Mouse (Mus musculus) neural tube, embryonic 12.5 days (tissue): ENCODE data around the gene Itga4. TPM values are rescaled to one million over a fixed set of nuclear protein-coding genes. Genes with fewer than 3 reads are reported as not detected.

Experiments
- ATAC-seq: fragments of 200-750 bp; cut with Nextera tagmentation; 2 replicates; pipeline ENCODE4 v1.8.0; 2017; ENCODE audit warnings: low read depth, mild to moderate bottlenecking, moderate TSS enrichment, moderate library complexity; ENCODE audit not compliant: low FRiP score
- H3K27ac ChIP-seq: fragments of 300-500 bp; sonication (generic); 2 replicates; pipeline ENCODE4 v1.5.1; 2016
- H3K27me3 ChIP-seq: fragments of 300-500 bp; sonication (generic); replicated peaks from 2 replicates; pipeline ENCODE4 v1.6.1; 2016; ENCODE audit warnings: mild to moderate bottlenecking
- H3K36me3 ChIP-seq: fragments of 300-500 bp; sonication (generic); 2 replicates; pipeline ENCODE4 v1.6.1; 2016; ENCODE audit warnings: mild to moderate bottlenecking
- H3K4me1 ChIP-seq: fragments of 300-500 bp; sonication (generic); 2 replicates; pipeline ENCODE4 v1.6.1; 2016
- H3K4me2 ChIP-seq: fragments of 300-500 bp; sonication (generic); replicated peaks from 2 replicates; pipeline ENCODE4 v1.6.1; 2016; ENCODE audit warnings: mild to moderate bottlenecking
- H3K4me3 ChIP-seq: fragments of 300-500 bp; sonication (generic); 2 replicates; pipeline ENCODE4 v1.5.1; 2016
- H3K9ac ChIP-seq: fragments of 300-500 bp; sonication (generic); 2 replicates; pipeline ENCODE4 v1.6.1; 2016; ENCODE audit warnings: mild to moderate bottlenecking
- H3K9me3 ChIP-seq: fragments of 300-500 bp; sonication (generic); 2 replicates; pipeline ENCODE4 v1.6.1; 2016; ENCODE audit warnings: mild to moderate bottlenecking
- WGBS: fragments of 180-500 bp; shearing (Covaris S2); methylation state at CpG from one replicate; pipeline ENCODE4 v1.1.7; 2016; 5-methylcytosine and 5-hydroxymethylcytosine counted together
- polyA plus RNA-seq: library from polyadenylated mRNA; unstranded; fragments of >200 nt; fragmentation: Nextera tagmentation; extraction: Ambion mirVana; gene quantifications from 2 replicates; pipeline ENCODE4 v1.2.1, GENCODE M21; 2016

Itga4 gene
- polyA plus RNA-seq, 1 experiment from 2014 or later, result 7.2 TPM

DNA sequence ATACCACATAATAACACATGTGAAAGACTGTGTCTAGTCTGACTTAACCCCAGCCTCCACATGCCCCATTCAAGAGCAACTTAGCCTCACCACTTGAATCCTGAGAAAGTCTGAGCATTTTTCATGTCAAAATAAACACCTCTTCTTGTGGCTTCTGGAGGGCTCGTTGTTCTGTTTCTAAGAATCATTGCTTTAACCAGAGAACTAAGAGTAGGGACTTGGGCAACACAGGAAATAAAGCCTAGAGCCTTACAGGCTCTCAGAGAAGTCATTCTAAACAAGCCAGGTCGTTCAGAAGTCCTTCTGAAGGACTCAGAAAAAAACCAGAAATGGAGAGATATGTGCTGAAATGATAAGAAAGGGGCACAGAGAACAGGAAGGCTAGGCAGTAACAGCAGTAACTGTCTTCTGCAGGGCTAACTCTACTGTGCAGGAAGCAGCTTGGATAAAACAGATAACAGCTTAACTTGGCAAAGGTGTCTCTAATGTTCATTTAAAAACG, 14.9 kb downstream of the Itga4 start:
- no peak overlapping the region for H3K4me3 ChIP-seq
- no peaks in the 10 kb centered on the region for H3K36me3 ChIP-seq
- no peak overlapping the region for H3K27ac ChIP-seq
- no peaks in the 10 kb centered on the region for H3K9me3 ChIP-seq
- ATAC-seq, result no peak
- no peaks in the 10 kb centered on the region for H3K4me1 ChIP-seq
- no peak overlapping the region for H3K9ac ChIP-seq
- WGBS, result 65% methylated on average over 3 of the region's 3 CpGs
- H3K27me3 ChIP-seq, result no peaks in the 10 kb centered on the region
- H3K4me2 ChIP-seq, result no peak overlapping the region

DNA sequence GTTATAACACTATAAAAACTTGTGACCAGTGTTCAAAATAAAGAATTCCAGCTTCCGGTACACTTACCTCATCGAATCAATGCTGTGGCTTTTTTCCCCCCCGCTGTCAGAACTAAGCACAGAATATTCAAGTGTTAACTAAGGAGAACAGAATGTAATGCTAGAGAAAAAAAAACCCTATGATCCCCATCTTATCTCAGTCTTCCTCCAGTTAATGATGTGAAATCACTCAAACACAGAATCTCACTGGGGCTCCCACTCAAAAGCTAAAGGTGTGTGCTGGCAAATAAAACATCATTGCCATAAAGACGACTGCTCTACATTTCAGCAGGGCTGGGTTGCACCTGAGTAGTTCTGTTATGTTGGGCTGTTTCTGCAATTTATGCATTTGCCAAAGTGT, 16.6 kb downstream of the Itga4 start:
- Histone ChIP-seq H3K36me3 (no peaks in the 10 kb centered on the region), H3K9me3 (no peaks in the 10 kb centered on the region), H3K4me1 (no peaks in the 10 kb centered on the region), H3K4me3 (no peak overlapping the region), H3K27ac (no peak overlapping the region), H3K27me3 (no peaks in the 10 kb centered on the region), H3K4me2 (no peak overlapping the region), H3K9ac (no peak overlapping the region)
- no peak for ATAC-seq
- WGBS, result 87% methylated on average over 4 of the region's 4 CpGs

DNA sequence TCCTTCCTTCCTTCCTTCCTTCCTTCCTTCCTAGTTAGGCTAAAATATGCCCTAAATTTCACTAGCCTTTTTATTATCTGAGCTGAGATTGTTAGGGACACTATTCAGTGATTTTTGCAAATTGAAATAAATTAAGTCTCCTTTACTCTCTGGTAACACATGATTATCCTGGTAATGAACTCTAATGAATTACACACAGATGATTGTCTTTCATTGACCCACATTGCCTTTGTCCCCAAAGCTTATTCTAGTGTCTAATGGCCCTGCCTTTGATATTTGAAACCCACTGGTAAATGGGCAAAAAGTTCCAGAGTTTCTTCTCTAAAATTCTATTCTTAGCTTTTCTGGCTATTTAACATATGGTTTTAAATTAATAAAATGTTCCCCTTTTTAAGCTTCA, 23.4 kb downstream of the Itga4 start:
- Histone ChIP-seq H3K4me1 (no peaks in the 10 kb centered on the region), H3K27ac (no peak overlapping the region), H3K36me3 (no peaks in the 10 kb centered on the region), H3K4me2 (no peak overlapping the region), H3K4me3 (no peak overlapping the region), H3K27me3 (no peaks in the 10 kb centered on the region), H3K9ac (no peak overlapping the region), H3K9me3 (no peaks in the 10 kb centered on the region)
- ATAC-seq, result no peak

DNA sequence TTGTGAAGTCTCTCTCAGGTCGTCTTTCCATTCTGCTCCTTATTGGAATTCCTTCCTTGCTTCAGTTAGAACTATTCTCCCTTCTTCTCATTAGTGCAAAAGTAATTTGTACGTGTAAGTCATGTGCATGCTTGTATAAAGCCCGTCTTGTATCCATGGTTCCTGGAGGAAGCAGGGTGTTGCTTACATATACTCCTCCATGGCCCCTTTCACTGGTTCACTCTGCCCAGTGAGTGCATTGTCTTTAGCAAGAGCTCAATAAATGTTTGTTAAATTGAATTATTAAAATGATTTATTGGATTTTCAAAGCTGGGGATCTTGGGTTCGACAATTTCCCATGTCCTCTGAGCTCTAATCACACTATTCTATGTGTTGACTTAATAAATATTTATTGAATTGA, 29.0 kb downstream of the Itga4 start:
- Histone ChIP-seq H3K9me3 (no peaks in the 10 kb centered on the region), H3K4me1 (no peaks in the 10 kb centered on the region), H3K27ac (no peak overlapping the region), H3K27me3 (no peaks in the 10 kb centered on the region), H3K4me2 (no peak overlapping the region), H3K36me3 (no peaks in the 10 kb centered on the region), H3K4me3 (no peak overlapping the region), H3K9ac (no peak overlapping the region)
- 88% methylated on average over 4 of the region's 4 CpGs for WGBS
- no peak for ATAC-seq

DNA sequence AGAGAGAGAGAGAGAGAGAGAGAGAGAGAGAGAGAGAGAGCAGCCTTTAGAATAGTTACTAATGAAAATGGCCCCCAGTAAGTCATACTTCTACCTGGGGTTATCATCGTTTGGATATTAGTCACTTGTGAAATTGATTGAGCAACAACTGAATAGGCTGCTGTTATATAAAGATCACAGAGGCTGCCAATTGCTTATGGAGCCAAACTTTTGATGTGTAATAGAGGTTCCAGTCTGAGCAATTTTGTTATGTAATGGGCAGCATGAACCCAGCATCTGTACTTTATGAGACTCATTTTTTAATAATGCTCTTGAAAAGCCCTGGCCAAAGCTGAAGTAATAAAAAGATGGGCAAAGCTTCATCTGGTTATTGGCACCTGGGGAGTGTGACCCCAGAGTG, 34.9 kb downstream of the Itga4 start:
- Histone ChIP-seq H3K9me3 (no peaks in the 10 kb centered on the region), H3K4me1 (no peaks in the 10 kb centered on the region), H3K27me3 (no peaks in the 10 kb centered on the region), H3K27ac (no peak overlapping the region), H3K4me2 (no peak overlapping the region), H3K36me3 (no peaks in the 10 kb centered on the region), H3K4me3 (no peak overlapping the region), H3K9ac (no peak overlapping the region)
- no peak for ATAC-seq
- 64% methylated on average over 1 of the region's 1 CpGs for WGBS

DNA sequence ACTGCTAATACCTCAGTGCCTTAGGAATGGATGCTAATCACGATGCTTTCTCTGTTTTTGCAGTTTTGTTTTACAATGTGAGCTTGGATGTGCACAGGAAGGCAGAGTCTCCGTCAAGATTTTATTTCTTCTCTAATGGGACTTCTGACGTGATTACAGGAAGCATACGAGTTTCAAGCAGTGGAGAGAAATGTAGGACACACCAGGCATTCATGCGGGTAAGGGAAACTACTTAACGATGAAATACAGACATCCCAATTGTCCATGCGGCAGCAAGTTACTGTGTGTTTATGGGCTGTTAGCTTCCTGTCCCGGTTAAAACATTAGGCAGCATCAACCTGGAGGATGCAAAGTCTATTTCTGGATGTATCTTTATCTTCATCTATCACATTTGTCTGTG, 36.7 kb downstream of the Itga4 start:
- Histone ChIP-seq H3K27ac (no peak overlapping the region), H3K4me3 (no peak overlapping the region), H3K4me2 (no peak overlapping the region), H3K9me3 (no peaks in the 10 kb centered on the region), H3K9ac (no peak overlapping the region), H3K4me1 (no peaks in the 10 kb centered on the region), H3K36me3 (no peaks in the 10 kb centered on the region), H3K27me3 (no peaks in the 10 kb centered on the region)
- WGBS, result 54% methylated on average over 8 of the region's 8 CpGs
- no peak for ATAC-seq

DNA sequence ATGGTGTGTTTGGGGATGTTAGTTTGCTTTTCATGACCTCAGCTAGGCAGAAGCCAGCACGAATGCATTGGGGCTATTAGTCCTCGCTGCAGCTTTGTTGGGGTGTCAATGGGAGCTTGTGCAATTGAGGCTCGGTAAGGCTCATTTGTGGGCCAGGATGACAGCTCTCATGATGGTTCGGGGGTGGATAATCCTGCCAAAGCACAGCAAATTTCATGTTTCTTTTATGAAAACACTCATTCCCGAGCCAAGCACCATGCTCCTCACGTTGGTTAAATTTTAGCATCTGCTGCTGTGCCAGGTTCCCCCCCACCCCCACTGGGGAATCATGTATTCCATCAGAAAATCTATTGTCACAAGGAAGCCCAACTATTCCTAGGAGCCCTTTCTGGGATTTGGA, 37.2 kb downstream of the Itga4 start:
- H3K36me3 ChIP-seq, result no peaks in the 10 kb centered on the region
- H3K4me3 ChIP-seq, result no peak overlapping the region
- no peak overlapping the region for H3K27ac ChIP-seq
- ATAC-seq, result no peak
- H3K27me3 ChIP-seq, result no peaks in the 10 kb centered on the region
- H3K9ac ChIP-seq, result no peak overlapping the region
- 53% methylated on average over 6 of the region's 6 CpGs for WGBS
- H3K4me1 ChIP-seq, result no peaks in the 10 kb centered on the region
- no peak overlapping the region for H3K4me2 ChIP-seq
- H3K9me3 ChIP-seq, result no peaks in the 10 kb centered on the region

DNA sequence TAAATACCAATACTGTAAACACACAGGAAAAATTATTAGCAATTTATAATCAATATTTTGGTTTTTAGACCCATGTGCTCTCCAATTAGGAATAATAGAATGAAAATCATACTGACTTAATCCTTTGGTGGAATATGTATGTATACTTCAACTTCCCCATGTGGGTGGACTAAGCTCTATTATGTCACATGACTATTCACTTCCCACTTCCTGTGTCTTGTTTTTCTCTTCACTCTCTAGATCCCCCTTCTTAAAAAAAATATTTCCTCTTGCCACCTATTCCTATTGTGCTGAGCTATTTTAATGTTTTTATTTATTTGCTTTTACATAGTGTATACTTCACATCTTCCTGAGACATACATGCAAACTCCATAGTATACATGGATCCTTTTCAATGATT, 47.2 kb downstream of the Itga4 start:
- H3K4me1 ChIP-seq, result no peaks in the 10 kb centered on the region
- no peaks in the 10 kb centered on the region for H3K27me3 ChIP-seq
- H3K27ac ChIP-seq, result no peak overlapping the region
- no peak overlapping the region for H3K9ac ChIP-seq
- no peak overlapping the region for H3K4me3 ChIP-seq
- H3K4me2 ChIP-seq, result no peak overlapping the region
- no peaks in the 10 kb centered on the region for H3K36me3 ChIP-seq
- no peaks in the 10 kb centered on the region for H3K9me3 ChIP-seq
- no peak for ATAC-seq

DNA sequence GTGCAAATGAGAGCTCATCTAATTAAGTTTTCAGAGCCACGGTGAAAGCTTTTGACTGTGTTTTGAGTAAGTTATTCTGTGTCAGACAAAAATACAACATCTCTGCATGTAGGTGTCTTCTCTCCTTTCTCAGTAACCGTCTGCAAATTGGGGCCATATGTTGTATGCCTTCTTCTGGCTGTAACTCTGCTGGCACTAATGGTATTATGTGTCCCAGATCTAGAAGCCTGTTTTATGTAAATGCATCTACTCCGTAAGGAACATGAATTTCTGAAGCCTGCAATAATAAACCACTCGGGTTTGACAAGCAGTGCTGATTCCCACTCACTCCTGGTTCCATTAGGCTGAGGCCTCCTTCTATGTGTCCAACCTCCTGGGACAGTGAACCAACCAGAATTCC, 52.3 kb downstream of the Itga4 start:
- no peaks in the 10 kb centered on the region for H3K36me3 ChIP-seq
- no peak overlapping the region for H3K4me3 ChIP-seq
- whole genome bisulfite sequencing, result 83% methylated on average over 4 of the region's 4 CpGs
- H3K27me3 ChIP-seq, result no peaks in the 10 kb centered on the region
- no peak overlapping the region for H3K9ac ChIP-seq
- no peak overlapping the region for H3K4me2 ChIP-seq
- no peak overlapping the region for H3K27ac ChIP-seq
- H3K4me1 ChIP-seq, result no peaks in the 10 kb centered on the region
- no peak for ATAC-seq
- H3K9me3 ChIP-seq, result no peaks in the 10 kb centered on the region

DNA sequence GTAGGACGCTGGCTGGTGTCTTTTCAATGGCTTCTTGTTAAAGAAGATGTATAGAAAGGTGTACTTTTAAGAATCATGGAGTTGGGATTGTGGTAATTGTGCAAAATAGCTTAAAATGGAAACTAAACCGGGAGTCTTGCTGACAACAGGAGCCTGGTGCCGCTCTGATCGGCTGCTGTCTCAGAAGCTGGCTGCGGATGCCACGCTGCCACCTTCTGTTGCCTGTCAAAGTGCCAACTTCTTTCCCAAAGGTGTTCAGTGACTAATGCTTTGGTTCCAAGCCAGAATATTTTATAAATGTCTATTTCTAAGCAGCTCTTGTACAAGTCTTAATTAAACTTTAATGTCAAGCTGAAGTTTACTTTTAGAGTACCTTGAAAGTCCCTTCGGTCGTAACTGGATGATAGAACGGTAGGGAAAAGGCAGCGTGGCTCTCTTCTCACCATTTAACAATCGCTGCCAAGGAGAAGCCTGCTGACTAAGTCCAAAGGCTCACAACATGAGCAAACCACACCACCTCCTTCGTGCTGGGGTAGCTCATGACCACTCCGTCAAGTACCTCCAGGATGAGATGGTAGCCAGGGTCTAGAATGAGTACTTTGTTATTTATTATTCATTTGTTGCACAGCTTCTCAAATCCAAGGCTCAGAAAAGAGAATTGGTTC, 54.4 kb downstream of the Itga4 start:
- Histone ChIP-seq H3K9ac (no peak overlapping the region), H3K36me3 (no peaks in the 10 kb centered on the region), H3K4me2 (no peak overlapping the region), H3K9me3 (no peaks in the 10 kb centered on the region), H3K4me1 (no peaks in the 10 kb centered on the region), H3K27ac (no peak overlapping the region), H3K4me3 (no peak overlapping the region), H3K27me3 (no peaks in the 10 kb centered on the region)
- no peak for ATAC-seq
- 92% methylated on average over 13 of the region's 13 CpGs for WGBS

DNA sequence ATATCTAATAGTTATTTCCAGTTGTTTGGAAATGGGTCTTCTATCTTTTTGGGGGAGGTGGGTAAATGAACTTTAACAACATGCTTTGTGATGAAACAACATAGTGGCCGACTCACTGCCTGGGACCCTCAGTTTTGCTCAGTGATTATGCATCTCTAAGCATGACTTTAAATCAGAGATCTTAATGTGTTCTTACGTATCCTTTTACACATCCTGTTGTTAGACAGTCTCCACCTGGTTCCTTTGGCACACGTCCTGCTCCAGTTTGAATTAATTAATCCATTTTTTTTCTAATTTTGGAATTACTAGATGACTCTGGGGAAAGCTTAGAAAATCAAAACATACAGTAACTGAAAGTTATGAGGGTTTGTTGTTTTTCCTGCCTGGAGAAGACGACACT, 57.3 kb downstream of the Itga4 start:
- Histone ChIP-seq H3K9me3 (no peaks in the 10 kb centered on the region), H3K4me1 (no peaks in the 10 kb centered on the region), H3K4me3 (no peak overlapping the region), H3K36me3 (no peaks in the 10 kb centered on the region), H3K27ac (no peak overlapping the region), H3K4me2 (no peak overlapping the region), H3K9ac (no peak overlapping the region), H3K27me3 (no peaks in the 10 kb centered on the region)
- ATAC-seq, result no peak
- 82% methylated on average over 4 of the region's 4 CpGs for WGBS

DNA sequence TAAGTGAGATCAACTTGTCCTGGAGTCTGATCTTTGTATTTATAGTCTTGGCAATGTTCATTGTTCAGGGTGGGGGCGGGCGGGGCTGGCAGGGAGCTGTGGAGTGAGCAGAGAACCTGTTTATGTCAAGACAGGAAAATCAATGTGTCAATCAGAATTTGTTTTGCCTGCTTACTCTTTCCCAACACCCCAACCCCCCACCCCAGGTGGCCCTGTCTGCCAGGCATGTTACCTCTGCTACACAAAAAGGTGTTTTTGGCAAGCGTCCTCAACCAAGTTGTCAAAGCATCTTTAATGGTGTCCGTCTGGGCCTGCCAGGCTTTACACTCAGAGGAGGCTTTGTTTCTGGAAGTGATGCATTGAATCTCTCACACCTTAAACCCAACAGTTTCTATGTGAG, 59.9 kb downstream of the Itga4 start:
- no peaks in the 10 kb centered on the region for H3K4me1 ChIP-seq
- H3K9ac ChIP-seq, result no peak overlapping the region
- ATAC-seq, result no peak
- no peaks in the 10 kb centered on the region for H3K27me3 ChIP-seq
- WGBS, result 89% methylated on average over 4 of the region's 4 CpGs
- no peak overlapping the region for H3K27ac ChIP-seq
- H3K9me3 ChIP-seq, result no peaks in the 10 kb centered on the region
- H3K36me3 ChIP-seq, result no peaks in the 10 kb centered on the region
- no peak overlapping the region for H3K4me3 ChIP-seq
- no peak overlapping the region for H3K4me2 ChIP-seq

DNA sequence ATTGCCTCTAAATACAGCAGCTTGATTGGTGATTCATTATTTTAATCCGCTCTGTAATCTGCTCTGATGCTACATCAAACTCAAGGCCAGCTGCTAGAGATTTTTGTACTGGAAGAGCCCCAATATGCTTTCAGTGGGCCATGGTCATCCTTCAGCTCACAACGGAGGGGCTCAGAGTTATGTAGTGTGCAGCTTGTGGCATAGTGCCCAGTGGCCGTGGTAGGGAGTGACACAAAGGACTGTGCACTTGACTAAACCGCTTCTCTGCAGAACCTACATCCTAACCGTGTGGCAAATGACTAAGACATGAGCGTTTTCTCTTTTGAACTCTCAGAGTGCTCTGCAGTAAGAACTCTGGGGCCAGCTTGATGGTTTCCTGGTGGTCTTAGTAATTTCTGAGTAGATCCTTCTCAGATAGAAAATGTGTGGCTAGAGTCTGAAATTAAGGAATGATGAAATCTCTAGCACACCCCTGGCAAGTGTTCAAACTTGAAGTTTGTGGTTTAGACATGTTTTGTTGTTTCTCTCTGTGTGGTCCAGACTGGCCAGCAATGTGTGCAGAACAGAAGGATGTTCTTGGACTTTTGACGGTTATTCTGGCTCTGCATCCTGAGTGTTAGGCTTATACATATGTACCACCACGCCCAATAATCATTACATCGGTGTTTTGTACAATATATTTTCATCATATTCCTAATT, 61.1 kb downstream of the Itga4 start:
- Histone ChIP-seq H3K36me3 (no peaks in the 10 kb centered on the region), H3K27ac (no peak overlapping the region), H3K27me3 (no peaks in the 10 kb centered on the region), H3K9me3 (no peaks in the 10 kb centered on the region), H3K9ac (no peak overlapping the region), H3K4me1 (no peaks in the 10 kb centered on the region), H3K4me3 (no peak overlapping the region), H3K4me2 (no peak overlapping the region)
- no peak for ATAC-seq
- WGBS, result 92% methylated on average over 9 of the region's 9 CpGs
